Mouse (Mus musculus): Measurements from ENCODE around the gene Ada.
"Not testable (repeated sequence)": the region's sequence is repeated elsewhere in the genome, so short reads cannot be mapped to it uniquely, and the experiment has no call there.

The Ada gene

GRCm38 (mm10) chr2:163697764-163698480 lies 52.1 kb downstream of the Ada start:
- DNase-seq (ENCODE audit: low read depth, low spot score), result peak; percentile 72

- DNase-seq (ENCODE audit: low read depth, low spot score), result no peak
These were observed 53.3 kb downstream of the Ada start for GRCm38 (mm10) chr2:163696763-163697162.

- DNase-seq (ENCODE audit: low read depth, low spot score), result peak; percentile 53
These were observed 56.2 kb downstream of the Ada start for GRCm38 (mm10) chr2:163693716-163694314.

- peak; percentile 54 for DNase-seq (ENCODE audit: low read depth, low spot score)
These were observed 57.0 kb downstream of the Ada start for GRCm38 (mm10) chr2:163692873-163693612.

GRCm38 (mm10) chr2:163691846-163692605 lies 58.0 kb downstream of the Ada start:
- no peak for DNase-seq (ENCODE audit: low read depth, low spot score)

- no peak for DNase-seq (ENCODE audit: low read depth, low spot score)
These were observed 59.4 kb downstream of the Ada start for GRCm38 (mm10) chr2:163690409-163691304.

- no peak for DNase-seq (ENCODE audit: low read depth, low spot score)
These were observed 60.3 kb downstream of the Ada start for GRCm38 (mm10) chr2:163689771-163690170.

- DNase-seq (ENCODE audit: low read depth, low spot score), result not testable (repeated sequence)
These were observed 61.7 kb downstream of the Ada start for GRCm38 (mm10) chr2:163688377-163688776.

GRCm38 (mm10) chr2:163686886-163687285 lies 63.2 kb downstream of the Ada start:
- DNase-seq (ENCODE audit: low read depth, low spot score), result no peak

GRCm38 (mm10) chr2:163686233-163686632 lies 63.8 kb downstream of the Ada start:
- no peak for DNase-seq (ENCODE audit: low read depth, low spot score)

GRCm38 (mm10) chr2:163685761-163686200 lies 64.3 kb downstream of the Ada start:
- DNase-seq (ENCODE audit: low read depth, low spot score), result peak; percentile 45

GRCm38 (mm10) chr2:163685287-163685686 lies 64.8 kb downstream of the Ada start:
- no peak for DNase-seq (ENCODE audit: low read depth, low spot score)

- DNase-seq (ENCODE audit: low read depth, low spot score), result no peak
These were observed 67.7 kb downstream of the Ada start for GRCm38 (mm10) chr2:163682344-163682743.

- DNase-seq (ENCODE audit: low read depth, low spot score), result no peak
These were observed 73.3 kb downstream of the Ada start for GRCm38 (mm10) chr2:163676745-163677144.
